Mouse (Mus musculus): Measurements from ENCODE around the gene Map4k5.

Map4k5 gene

DNA sequence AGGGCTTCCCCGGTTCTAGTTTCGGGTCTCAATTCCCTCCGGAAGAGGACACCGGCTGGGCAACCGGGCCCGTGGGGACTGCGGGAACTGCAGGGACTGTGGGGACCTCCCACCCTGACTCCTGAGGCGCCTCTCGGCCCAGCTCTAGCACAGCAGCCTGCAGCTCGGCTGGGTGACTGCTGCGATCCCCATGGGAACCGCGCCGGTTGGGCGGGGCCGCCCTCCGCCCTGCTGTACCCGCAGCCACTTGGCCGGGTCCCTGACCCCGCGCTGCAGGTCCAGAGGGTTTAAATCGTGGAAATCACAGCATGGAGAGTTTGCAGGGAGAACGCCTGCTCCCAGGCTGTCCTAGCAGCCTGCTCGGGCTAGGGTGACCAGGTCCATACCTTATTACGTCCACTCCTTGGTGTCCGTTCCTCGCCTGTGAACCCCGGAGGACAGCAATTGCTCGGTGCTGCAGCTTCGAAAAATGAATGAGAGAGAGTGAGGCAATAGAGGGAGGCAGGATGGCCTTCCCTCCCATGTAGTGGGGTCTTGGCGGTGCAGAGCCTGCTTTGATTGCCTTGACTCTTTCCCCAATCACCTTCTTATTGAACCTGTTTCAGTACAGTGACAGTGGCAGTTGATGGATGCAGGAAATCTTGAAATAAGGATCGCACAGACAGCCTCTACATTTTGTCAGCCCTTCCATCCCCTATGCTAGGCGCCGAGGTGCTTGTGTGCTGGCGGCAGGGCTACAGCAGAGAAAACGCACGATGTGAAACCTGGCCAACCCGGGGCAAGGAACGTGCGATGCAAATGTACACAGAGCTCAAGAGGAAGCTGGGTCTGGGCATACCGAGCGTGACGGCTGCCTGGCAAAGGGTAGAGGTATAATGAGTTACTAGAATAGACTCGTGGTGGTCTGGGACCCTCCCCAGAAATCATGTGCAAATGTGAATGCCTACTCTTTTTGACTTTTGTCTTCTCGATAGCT is 102.2 kb downstream of the Map4k5 start, which contains the start of gene Cdkl1:
Cdkl1 (minus strand) TSS at position 738 of the 976 bp plus-strand sequence.
- in situ Hi-C loops (cut with MboI, MseI) = loop anchor here in 1 of 2 experiments (10.0 kb wide), 1 partner anchor 1074 kb away; no protein-coding TSS in a partner anchor

DNA sequence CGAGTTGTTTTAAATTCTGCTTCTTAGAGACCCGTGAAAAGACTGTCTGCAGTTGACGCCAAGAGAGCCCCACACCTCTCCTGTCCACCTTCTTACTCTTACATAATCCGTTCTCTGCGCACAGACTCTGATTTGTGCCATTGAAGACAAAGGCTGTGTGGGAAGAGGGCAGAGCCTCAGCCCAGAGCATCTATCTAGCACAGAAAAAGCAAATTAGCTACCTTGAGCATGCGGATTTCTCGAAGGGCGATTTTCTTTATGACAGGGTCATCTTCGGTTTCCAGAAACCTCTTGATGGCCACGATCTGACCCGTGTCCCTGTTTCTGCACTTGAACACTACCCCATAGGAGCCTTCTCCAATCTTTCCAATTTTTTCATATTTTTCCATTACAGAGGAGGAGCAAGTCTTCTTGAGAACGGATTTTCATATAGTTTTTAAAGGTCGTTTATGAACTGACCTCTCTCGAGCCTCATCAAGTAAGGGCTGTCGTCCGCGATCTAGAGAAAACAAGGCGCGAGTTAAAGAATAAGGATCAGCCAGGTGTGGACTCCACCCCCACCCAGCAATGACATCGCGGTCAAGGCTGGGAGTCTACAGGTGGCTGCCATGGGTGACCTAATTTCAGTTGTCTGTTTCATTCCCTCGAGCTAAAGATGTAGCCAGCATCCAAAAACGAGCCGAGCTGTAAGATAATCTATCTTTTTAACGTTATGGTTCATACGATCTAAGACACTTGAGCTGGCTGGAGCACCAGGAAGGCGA is 103.1 kb downstream of the Map4k5 start:
- in situ Hi-C loops (cut with MboI, MseI) = loop anchor here in 1 of 2 experiments (10.0 kb wide), 1 partner anchor 1075 kb away; no protein-coding TSS in a partner anchor

DNA sequence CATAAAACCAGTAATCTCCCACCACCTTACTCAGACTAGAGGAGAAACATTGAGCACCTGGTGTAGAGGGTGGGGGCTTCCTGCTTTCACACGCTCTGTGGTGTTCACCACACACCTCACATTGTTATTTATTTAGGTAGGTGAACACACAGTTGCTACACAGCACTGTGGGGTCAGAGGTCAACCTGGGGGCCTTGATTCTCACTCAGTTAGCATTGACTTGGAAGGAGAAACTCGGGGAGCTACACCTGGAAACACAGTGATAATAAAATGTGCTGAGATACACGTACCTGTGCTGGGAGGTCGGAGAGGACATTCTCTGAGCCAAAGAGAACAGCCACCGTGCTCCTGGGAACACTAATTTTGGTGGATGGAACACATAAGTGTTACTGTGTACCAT is 104.6 kb downstream of the Map4k5 start:
- in situ Hi-C loops (cut with MboI, MseI) = no loop called here

GRCm38 (mm10) chr12:69785471-69785870 is 107.5 kb downstream of the Map4k5 start:
- in situ Hi-C loops (cut with MboI, MseI) = no loop called here

GRCm38 (mm10) chr12:69783247-69784025 is 109.6 kb downstream of the Map4k5 start:
- in situ Hi-C loops (cut with MboI, MseI) = no loop called here

DNA sequence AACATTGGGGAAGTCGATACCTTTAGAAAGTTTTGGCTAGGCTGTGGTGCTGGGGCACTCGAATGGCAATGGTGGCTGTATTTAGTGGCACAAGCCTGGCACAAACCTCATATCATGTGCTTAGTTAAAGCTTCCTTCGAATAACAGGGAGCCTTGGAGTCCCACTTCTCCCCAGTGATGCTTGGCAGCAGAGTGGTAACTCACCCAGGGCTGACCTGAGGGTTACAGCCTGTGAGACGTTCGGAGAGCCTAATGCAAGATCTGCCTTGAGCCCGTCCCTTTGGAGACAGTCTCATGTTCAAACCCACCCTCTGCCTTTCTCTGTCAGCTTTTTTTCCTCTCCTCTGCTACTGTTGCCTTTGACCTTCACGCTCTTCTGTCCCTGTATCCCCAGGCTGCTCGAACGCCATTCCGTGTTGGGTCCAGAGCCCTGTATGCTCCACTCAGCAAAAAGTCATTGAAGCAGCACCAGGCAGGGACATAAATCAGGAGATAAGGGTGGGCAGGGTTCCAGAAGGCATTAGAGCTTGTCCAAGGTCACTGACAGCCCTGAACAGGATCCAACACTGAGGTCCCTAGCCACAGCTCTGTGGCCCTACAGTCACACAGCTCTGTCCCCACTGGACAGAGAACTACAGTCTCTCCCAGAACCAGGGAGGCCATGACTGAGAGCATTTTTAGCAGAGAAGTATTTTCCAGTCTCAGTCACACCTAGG is 110.9 kb downstream of the Map4k5 start:
- in situ Hi-C loops (cut with MboI, MseI) = no loop called here

DNA sequence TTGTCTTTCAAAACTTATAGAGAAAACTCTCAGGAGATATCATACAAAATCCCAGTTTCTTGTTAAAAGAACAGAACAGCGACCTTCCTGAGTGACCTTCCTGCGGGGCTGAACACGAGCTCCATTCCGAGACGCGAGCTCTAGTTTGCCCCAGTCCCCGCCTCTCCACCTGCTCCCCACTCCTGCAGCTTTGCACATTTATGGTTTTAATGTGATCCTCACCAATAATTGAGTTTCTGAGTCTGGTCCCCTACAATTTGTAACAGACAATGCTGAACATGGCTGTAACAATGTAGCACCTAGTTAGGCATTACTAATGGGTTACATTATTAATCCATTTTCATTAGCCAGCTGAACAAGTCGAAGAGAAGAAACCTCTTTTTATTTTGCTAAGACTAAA is 111.5 kb downstream of the Map4k5 start:
- in situ Hi-C loops (cut with MboI, MseI) = no loop called here

- in situ Hi-C loops (cut with MboI, MseI) = no loop called here
Observed at GRCm38 (mm10) chr12:69777957-69778356, 115.0 kb downstream of the Map4k5 start.

DNA sequence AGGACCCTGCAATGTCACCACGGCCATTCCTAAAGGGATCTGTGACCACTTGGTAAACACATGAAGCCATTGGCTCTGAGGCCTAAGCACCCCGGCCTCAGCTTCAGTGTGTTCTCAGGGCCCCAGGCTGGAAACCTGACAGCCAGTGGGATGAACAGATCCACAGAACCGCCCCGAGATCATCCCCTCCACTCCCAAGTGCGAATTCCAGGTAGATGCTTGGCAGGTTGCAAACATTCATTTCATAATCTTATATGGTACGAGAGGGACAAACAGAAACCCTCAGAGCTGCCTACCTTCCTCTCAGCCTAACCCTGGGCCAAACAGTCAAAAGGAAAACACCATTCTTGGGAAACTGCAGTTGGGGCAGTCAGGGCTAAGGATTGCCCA is 115.7 kb downstream of the Map4k5 start:
- in situ Hi-C loops (cut with MboI, MseI) = no loop called here

DNA sequence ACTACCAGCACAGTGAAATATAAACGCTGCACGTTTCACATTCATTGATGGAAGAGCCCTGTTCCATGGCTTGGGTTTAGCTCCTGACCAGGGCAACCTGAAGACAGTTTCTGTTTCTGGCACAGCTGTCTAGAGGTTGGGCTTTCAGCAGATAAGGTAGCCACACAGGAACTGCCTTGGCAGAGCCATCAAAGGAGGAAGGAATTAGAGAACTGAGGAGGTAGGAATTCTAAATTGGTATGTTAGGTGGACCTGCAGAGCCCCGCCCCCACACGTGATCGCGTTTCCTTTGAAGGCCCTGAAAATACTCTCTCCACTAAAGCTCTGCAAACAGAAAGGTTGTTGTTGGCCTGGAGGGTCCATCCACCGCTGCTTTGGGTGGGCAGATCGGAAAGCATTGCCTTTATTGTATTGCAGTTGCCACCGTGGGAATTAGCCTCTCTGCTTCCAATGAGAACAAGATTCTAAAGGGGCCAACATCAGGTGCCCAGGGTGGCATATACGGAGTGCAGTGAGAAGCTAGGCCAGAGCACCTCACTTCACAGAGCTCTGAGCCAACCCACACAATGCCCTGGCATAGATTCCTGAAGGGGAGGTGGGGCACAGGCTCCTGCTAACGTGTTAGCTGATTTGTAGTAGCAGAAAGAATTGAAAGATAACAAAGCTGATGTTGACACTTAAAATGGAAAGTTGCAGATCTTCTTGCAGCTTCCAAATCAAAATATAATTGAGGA is 116.2 kb downstream of the Map4k5 start:
- in situ Hi-C loops (cut with MboI, MseI) = no loop called here

GRCm38 (mm10) chr12:69768841-69769240 is 124.2 kb downstream of the Map4k5 start:
- in situ Hi-C loops (cut with MboI, MseI) = no loop called here

DNA sequence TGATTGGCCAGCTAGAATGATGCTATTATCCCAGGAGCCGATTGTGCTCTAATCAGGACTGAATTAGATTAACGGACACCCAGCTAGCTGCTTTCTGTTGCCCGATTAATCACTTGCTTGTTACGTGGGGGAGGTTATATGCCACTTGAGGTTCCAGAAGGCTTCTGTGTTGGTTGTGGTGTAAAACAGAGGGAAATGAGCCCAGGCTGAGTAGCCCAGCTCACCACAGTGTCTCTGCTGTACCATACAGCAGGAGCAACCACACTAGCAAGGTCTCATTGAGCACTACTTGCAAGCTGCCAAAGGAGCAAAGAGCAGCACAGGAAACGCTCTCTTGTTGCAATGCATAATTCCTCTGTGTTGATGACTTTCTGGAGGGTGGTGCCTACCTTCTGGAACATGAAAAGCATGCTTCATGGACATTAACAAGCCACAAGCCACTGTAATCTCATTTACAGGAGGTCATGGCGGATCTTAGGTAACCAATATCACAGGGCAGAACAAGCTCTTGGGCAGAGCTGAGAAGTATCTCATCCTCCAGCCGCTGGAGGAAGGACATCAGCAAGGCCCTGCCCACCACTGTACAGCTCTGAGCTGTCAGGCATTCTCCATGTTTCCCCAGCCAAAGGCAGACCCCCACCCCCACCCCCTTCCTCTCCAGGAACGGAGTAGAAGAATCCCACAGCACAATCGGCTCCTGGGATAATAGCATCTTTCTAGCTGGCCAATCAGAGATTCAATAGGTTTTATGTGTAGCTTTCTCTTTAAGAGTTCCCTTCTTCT is 125.3 kb downstream of the Map4k5 start:
- in situ Hi-C loops (cut with MboI, MseI) = no loop called here

- in situ Hi-C loops (cut with MboI, MseI) = no loop called here
Observed at GRCm38 (mm10) chr12:69766185-69766904, 126.7 kb downstream of the Map4k5 start.

GRCm38 (mm10) chr12:69765543-69765942 is 127.5 kb downstream of the Map4k5 start:
- in situ Hi-C loops (cut with MboI, MseI) = no loop called here

DNA sequence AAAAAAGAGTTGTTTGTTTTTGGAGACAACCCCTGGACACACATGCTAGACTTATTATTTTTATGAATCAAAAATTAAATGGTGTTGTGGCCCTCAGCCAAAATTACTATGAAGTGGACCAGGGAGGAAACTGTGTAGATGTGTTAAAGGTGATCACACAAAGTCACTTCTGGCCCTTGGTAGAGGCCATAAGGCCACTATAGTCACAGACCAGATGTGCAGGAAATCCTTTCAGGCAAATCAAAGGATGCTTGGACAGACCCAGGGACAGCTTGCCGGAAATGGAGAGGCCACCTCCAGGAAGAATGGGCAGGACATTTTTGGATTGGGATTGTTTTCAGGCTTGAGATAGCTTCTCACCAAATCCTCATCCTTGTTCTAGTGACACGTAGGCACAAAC is 131.4 kb downstream of the Map4k5 start:
- in situ Hi-C loops (cut with MboI, MseI) = loop anchor here in 1 of 2 experiments (5.0 kb wide), 1 partner anchor 146 kb away; no protein-coding TSS in a partner anchor

- in situ Hi-C loops (cut with MboI, MseI) = loop anchor here in 1 of 2 experiments (5.0 kb wide), 1 partner anchor 146 kb away; no protein-coding TSS in a partner anchor
Observed at GRCm38 (mm10) chr12:69760743-69761406, 132.1 kb downstream of the Map4k5 start.

DNA sequence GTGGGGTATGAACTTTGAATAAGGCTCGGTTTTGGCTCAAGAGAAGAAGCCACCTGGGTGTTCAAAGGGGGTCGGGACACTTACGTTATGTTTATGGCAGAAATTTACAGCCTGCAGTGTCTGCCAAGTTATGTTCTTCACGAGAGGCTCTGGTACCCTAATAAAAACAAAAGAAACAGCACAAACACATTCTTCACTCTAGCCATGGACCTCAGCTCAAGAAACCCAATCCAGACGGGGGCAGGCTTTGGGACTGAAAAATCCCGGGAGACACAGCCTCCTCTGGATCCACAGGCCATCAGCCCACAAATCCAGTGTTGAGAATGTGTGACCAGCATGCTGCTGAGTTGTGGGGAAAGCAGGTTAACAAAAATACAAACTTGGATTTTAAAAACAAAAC is 133.0 kb downstream of the Map4k5 start:
- in situ Hi-C loops (cut with MboI, MseI) = loop anchor here in 1 of 2 experiments (5.0 kb wide), 1 partner anchor 147 kb away; no protein-coding TSS in a partner anchor

Measured in T-helper 17 cell (primary cell).